Mouse (Mus musculus) liver, adult 2 months (tissue): Measurements from ENCODE around the gene Slco1c1. TPM values are rescaled to one million over a fixed set of nuclear protein-coding genes. Genes with fewer than 3 reads are reported as not detected.

Experiments
- DNase-seq: peaks from one replicate; pipeline ENCODE4 v3.0.0-alpha.2; 2011; ENCODE audit warnings: low read depth, low spot score; ENCODE audit errors: extremely low read depth
- H3K27ac ChIP-seq: fragments of 200-500 bp; replicated peaks from 2 replicates; pipeline ENCODE4 v1.5.1; 2012; ENCODE audit warnings: low read depth, mild to moderate bottlenecking, control low read depth, inconsistent platforms, low read length; ENCODE audit not compliant: insufficient read depth
- H3K27me3 ChIP-seq: fragments of 200-500 bp; 2 replicates; pipeline ENCODE4 v1.6.1; 2012; ENCODE audit warnings: mild to moderate bottlenecking, moderate library complexity, low read length, inconsistent platforms; ENCODE audit not compliant: control insufficient read depth, insufficient read depth
- H3K36me3 ChIP-seq: fragments of 200-500 bp; 2 replicates; pipeline ENCODE4 v1.6.1; 2012; ENCODE audit warnings: low read length, inconsistent platforms; ENCODE audit not compliant: control insufficient read depth, insufficient read depth
- H3K4me1 ChIP-seq: fragments of 200-500 bp; 2 replicates; pipeline ENCODE4 v1.6.1; 2011; ENCODE audit warnings: low read length; ENCODE audit not compliant: control insufficient read depth, insufficient read depth
- H3K4me3 ChIP-seq: fragments of 200-500 bp; 2 replicates; pipeline ENCODE4 v1.5.1; 2011; ENCODE audit warnings: low read depth, mild to moderate bottlenecking, control low read depth, low read length, moderate library complexity; ENCODE audit not compliant: insufficient read depth
- H3K79me2 ChIP-seq: fragments of 200-500 bp; 2 replicates; pipeline ENCODE4 v1.6.1; 2012; ENCODE audit warnings: inconsistent platforms, mild to moderate bottlenecking, low read length, moderate library complexity; ENCODE audit not compliant: control insufficient read depth, insufficient read depth
- H3K9ac ChIP-seq: fragments of 200-500 bp; 2 replicates; pipeline ENCODE4 v1.6.1; 2012; ENCODE audit warnings: low read depth, mild to moderate bottlenecking, control low read depth, inconsistent platforms, low read length
- CTCF ChIP-seq: fragments of 200-500 bp; IDR thresholded peaks from 2 replicates; pipeline ENCODE4 v1.5.1; 2011; ENCODE audit warnings: low read depth, low read length, control low read depth
- POLR2A ChIP-seq: fragments of 200-500 bp; IDR thresholded peaks from 2 replicates; pipeline ENCODE4 v1.6.1; 2011; ENCODE audit warnings: low read length, control low read depth; ENCODE audit not compliant: insufficient read depth; ENCODE audit errors: extremely low read depth
- WGBS: fragments of 180-500 bp; shearing (Covaris S2); methylation state at CpG from one replicate; pipeline ENCODE4 v1.1.7; 2018; 5-methylcytosine and 5-hydroxymethylcytosine counted together
- polyA plus RNA-seq: library from polyadenylated mRNA; depleted of rRNA; stranded (reverse); fragments of >200 nt; gene quantifications from 2 replicates; pipeline ENCODE4 v1.2.3, GENCODE M21; 2012; rRNA removed
- total RNA-seq: library from RNA; depleted of rRNA; stranded (reverse); fragments of >200 nt; gene quantifications from 2 replicates; pipeline ENCODE4 v1.2.3, GENCODE M21; 2014; rRNA removed

Gene Slco1c1
- total and polyA plus RNA-seq, 2 experiments, result not detected

- Histone ChIP-seq H3K9ac (no peak overlapping the region), H3K36me3 (no peaks in the 10 kb centered on the region), H3K4me1 (peaks cover 2% of the 10 kb centered on the region), H3K27me3 (no peaks in the 10 kb centered on the region), H3K79me2 (no peaks in the 10 kb centered on the region), H3K4me3 (no peak overlapping the region), H3K27ac (no peak overlapping the region)
- WGBS, result 88% methylated on average over 2 of the region's 2 CpGs
- DNase-seq, result no peak
- no peak for TF ChIP-seq CTCF
- no peak for TF ChIP-seq POLR2A
Observed at GRCm38 (mm10) chr6:141596081-141596480, 71.9 kb downstream of the Slco1c1 start.

GRCm38 (mm10) chr6:141597037-141597436, 72.9 kb downstream of the Slco1c1 start:
- no peaks in the 10 kb centered on the region; the same call in 1 of the 2 replicates for H3K4me1 ChIP-seq
- H3K9ac ChIP-seq, result no peak overlapping the region
- whole genome bisulfite sequencing, result 95% methylated on average over 2 of the region's 2 CpGs
- no peak overlapping the region for H3K4me3 ChIP-seq
- no peaks in the 10 kb centered on the region for H3K36me3 ChIP-seq
- TF ChIP-seq POLR2A, result no peak
- TF ChIP-seq CTCF, result no peak
- no peak for DNase-seq
- H3K27ac ChIP-seq, result no peak overlapping the region
- no peaks in the 10 kb centered on the region for H3K79me2 ChIP-seq
- H3K27me3 ChIP-seq, result no peaks in the 10 kb centered on the region

GRCm38 (mm10) chr6:141600940-141601339, 76.8 kb downstream of the Slco1c1 start:
- TF ChIP-seq POLR2A, result no peak
- no peak for TF ChIP-seq CTCF
- H3K9ac ChIP-seq, result no peak overlapping the region
- WGBS, result 83% methylated on average over 9 of the region's 9 CpGs
- no peaks in the 10 kb centered on the region for H3K27me3 ChIP-seq
- H3K79me2 ChIP-seq, result no peaks in the 10 kb centered on the region
- no peak overlapping the region for H3K4me3 ChIP-seq
- DNase-seq, result no peak
- H3K36me3 ChIP-seq, result no peaks in the 10 kb centered on the region
- H3K27ac ChIP-seq, result no peak overlapping the region
- H3K4me1 ChIP-seq, result no peaks in the 10 kb centered on the region

GRCm38 (mm10) chr6:141610702-141611260, 86.6 kb downstream of the Slco1c1 start:
- 13% methylated on average over 2 of the region's 2 CpGs for WGBS
- peaks cover 30% of the 10 kb centered on the region; the same call in 1 of the 2 replicates for H3K4me1 ChIP-seq
- DNase-seq, result peak; percentile 100
- no peaks in the 10 kb centered on the region for H3K36me3 ChIP-seq
- TF ChIP-seq POLR2A (no peak), CTCF (no peak)
- H3K4me3 ChIP-seq, result no peak overlapping the region
- peak overlapping the region; percentile 98 for H3K27ac ChIP-seq
- H3K9ac ChIP-seq, result no peak overlapping the region; the same call in 1 of the 2 replicates
- H3K27me3 ChIP-seq, result no peaks in the 10 kb centered on the region
- H3K79me2 ChIP-seq, result peaks cover 3% of the 10 kb centered on the region; the same call in 1 of the 2 replicates

GRCm38 (mm10) chr6:141614017-141614416, 89.8 kb downstream of the Slco1c1 start:
- no peaks in the 10 kb centered on the region for H3K27me3 ChIP-seq
- H3K9ac ChIP-seq, result no peak overlapping the region
- H3K4me1 ChIP-seq, result peaks cover 30% of the 10 kb centered on the region; the same call in 1 of the 2 replicates
- TF ChIP-seq POLR2A, result no peak
- TF ChIP-seq CTCF, result no peak
- no peak overlapping the region for H3K4me3 ChIP-seq
- peak overlapping the region; percentile 54 for H3K27ac ChIP-seq
- no peaks in the 10 kb centered on the region for H3K36me3 ChIP-seq
- peaks cover 3% of the 10 kb centered on the region; the same call in 1 of the 2 replicates for H3K79me2 ChIP-seq
- peak; percentile 97 for DNase-seq

GRCm38 (mm10) chr6:141615348-141615747, 91.2 kb downstream of the Slco1c1 start:
- Histone ChIP-seq H3K4me1 (peaks cover 28% of the 10 kb centered on the region; the same call in 1 of the 2 replicates), H3K36me3 (no peaks in the 10 kb centered on the region), H3K79me2 (peaks cover 3% of the 10 kb centered on the region; the same call in 1 of the 2 replicates), H3K9ac (no peak overlapping the region), H3K27ac (no peak overlapping the region), H3K4me3 (no peak overlapping the region), H3K27me3 (no peaks in the 10 kb centered on the region)
- TF ChIP-seq POLR2A (no peak), CTCF (no peak)
- peak; percentile 99 for DNase-seq
- WGBS, result 23% methylated on average over 3 of the region's 3 CpGs

Other genes with a start within 250 kb of the Slco1c1 start
- gene Slco1b2, start 105.2 kb downstream of the Slco1c1 start, total RNA-seq, result 948 and 1,654 TPM in 2 replicates
- gene Slco1b2, start 105.2 kb downstream of the Slco1c1 start, polyA plus RNA-seq, result 164 and 169 TPM in 2 replicates
- gene Gm5724, start 249.4 kb downstream of the Slco1c1 start, total RNA-seq, result not detected in 2 replicates
- gene Gm5724, start 249.4 kb downstream of the Slco1c1 start, polyA plus RNA-seq, result not detected in 2 replicates